Mouse (Mus musculus) gastrocnemius, postnatal 10 days (tissue): ENCODE measurements at regions not wholly inside any gene's neighbourhood (a gene's known extent, or its start where the extent isn't known, plus 50 kb on each side); places are given as distances from the start of the nearest gene placed in this dataset.

Experiments
- DNase-seq: peaks from one replicate; pipeline ENCODE4 v3.0.0; 2021; ENCODE audit warnings: mixed read lengths

- no peak for DNase-seq
Measured at GRCm38 (mm10) chr12:10256385-10256784, 113.4 kb upstream of the Nt5c1b start.

GRCm38 (mm10) chr12:10266201-10266600 lies 103.6 kb upstream of the Nt5c1b start:
- no peak for DNase-seq

GRCm38 (mm10) chr12:10272038-10272437 lies 97.7 kb upstream of the Nt5c1b start:
- no peak for DNase-seq

GRCm38 (mm10) chr12:10275226-10275625 lies 94.5 kb upstream of the Nt5c1b start:
- DNase-seq, result no peak

GRCm38 (mm10) chr12:10292646-10293045 lies 77.1 kb upstream of the Nt5c1b start:
- no peak for DNase-seq

- no peak for DNase-seq
Measured at GRCm38 (mm10) chr12:10305970-10306369, 63.8 kb upstream of the Nt5c1b start.
